Mouse (Mus musculus): Measurements from ENCODE around the gene BC025446. TPM values are rescaled to one million over a fixed set of nuclear protein-coding genes. Genes with fewer than 3 reads are reported as not detected.
"Not testable (repeated sequence)": the region's sequence is repeated elsewhere in the genome, so short reads cannot be mapped to it uniquely, and the experiment has no call there.

BC025446 gene
- 24.1 and 28.6 TPM in 2 replicates for polyA plus RNA-seq (2015; fragmentation: Nextera tagmentation; extraction: Ambion mirVana)

GRCm38 (mm10) chr15:75215778-75216691 is at the start of gene BC025446:
BC025446 (plus strand) TSS chr15:75216376.
- peak; percentile 57 for DNase-seq (ENCODE audit: low spot score)
- Histone ChIP-seq H3K9me3 (replicated peaks; ENCODE audit: low read length) (no peaks in the 10 kb centered on the region), H3K4me2 (ENCODE audit: low read length) (0 out of 2 replicates have a peak within 1 kb of the TSS, but pooled peaks have one; percentile 7), H3K4me1 (replicated peaks; ENCODE audit: insufficient read depth, low read length) (no peaks in the 10 kb centered on the region), H3K36me3 (ENCODE audit: insufficient read depth, low read length) (no peaks in the 10 kb centered on the region), H3K4me3 (replicated peaks; ENCODE audit: low read depth, low read length) (no peak within 1 kb of the TSS), H3K9ac (ENCODE audit: low read depth, low read length) (no peak within 1 kb of the TSS), H3K27me3 (ENCODE audit: insufficient read depth, low read length) (no peaks in the 10 kb centered on the region), H3K27ac (peak within 1 kb of the TSS; percentile 58)
- TF ChIP-seq CTCF (IDR thresholded peaks at IDR 0.05; ENCODE audit: low read depth): no peak
- ATAC-seq (replicated peaks; ENCODE audit: low FRiP score, low read depth): peak; percentile 78
- WGBS: 33% methylated on average over 7 of the region's 7 CpGs

DNA sequence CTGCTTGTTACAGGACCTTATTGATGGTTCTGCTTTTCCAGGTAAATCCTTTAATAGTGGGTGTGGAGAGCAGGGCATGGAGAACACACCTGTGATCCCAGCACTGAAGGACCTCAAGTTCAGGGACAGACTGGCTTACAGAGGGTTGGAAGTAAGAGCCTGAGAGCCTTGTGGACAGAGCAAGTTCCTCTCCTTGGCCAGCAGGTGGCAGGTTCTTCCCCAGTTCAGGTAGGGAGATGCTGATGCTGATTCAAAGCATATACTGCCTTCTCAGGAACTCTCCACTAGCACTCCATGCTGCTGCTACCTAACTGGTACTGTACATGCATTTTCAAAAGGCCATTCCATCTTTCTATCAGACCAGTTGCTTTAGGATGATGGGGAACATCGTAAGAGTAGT is 40.7 kb upstream of the BC025446 start:
- Histone ChIP-seq H3K4me2 (ENCODE audit: low read length) (no peak overlapping the region), H3K4me3 (replicated peaks; ENCODE audit: low read depth, low read length) (no peak overlapping the region), H3K9me3 (replicated peaks; ENCODE audit: low read length) (no peaks in the 10 kb centered on the region), H3K27me3 (ENCODE audit: insufficient read depth, low read length) (no peaks in the 10 kb centered on the region), H3K4me1 (replicated peaks; ENCODE audit: insufficient read depth, low read length) (no peaks in the 10 kb centered on the region), H3K9ac (ENCODE audit: low read depth, low read length) (no peak overlapping the region), H3K36me3 (ENCODE audit: insufficient read depth, low read length) (no peaks in the 10 kb centered on the region), H3K27ac (no peak overlapping the region)
- 61% methylated on average over 1 of the region's 1 CpGs for WGBS
- peak; percentile 82 for TF ChIP-seq CTCF (IDR thresholded peaks at IDR 0.05; ENCODE audit: low read depth)
- ATAC-seq (replicated peaks; ENCODE audit: low FRiP score, low read depth): no peak
- peak; percentile 60 for DNase-seq (ENCODE audit: low spot score)

DNA sequence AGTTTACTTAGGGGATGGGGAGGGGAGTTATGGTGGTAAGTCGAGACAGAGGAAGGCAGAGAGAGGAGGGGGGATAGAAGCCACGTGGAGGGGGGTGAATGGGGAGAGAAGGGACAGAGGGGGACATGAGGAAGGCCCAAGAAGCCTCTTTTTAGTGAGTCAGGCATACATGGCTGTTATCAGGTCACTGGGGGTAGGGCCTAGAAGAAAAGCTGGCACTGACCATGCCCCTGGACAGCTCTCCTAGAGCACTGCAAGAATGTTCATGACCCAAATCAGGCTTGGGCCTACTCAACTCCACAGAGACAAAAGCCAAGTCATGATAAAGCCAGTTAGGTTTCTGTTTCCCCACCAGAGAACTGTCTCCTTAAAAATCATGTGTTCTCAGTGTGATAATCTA is 29.9 kb upstream of the BC025446 start:
- DNase-seq (ENCODE audit: low spot score): no peak
- H3K9ac ChIP-seq (ENCODE audit: low read depth, low read length): no peak overlapping the region
- no peaks in the 10 kb centered on the region for H3K36me3 ChIP-seq (ENCODE audit: insufficient read depth, low read length)
- H3K9me3 ChIP-seq (replicated peaks; ENCODE audit: low read length): no peaks in the 10 kb centered on the region
- no peak for TF ChIP-seq CTCF (IDR thresholded peaks at IDR 0.05; ENCODE audit: low read depth)
- no peak overlapping the region for H3K4me2 ChIP-seq (ENCODE audit: low read length)
- no peak overlapping the region for H3K27ac ChIP-seq
- H3K4me1 ChIP-seq (replicated peaks; ENCODE audit: insufficient read depth, low read length): no peaks in the 10 kb centered on the region
- no peaks in the 10 kb centered on the region for H3K27me3 ChIP-seq (ENCODE audit: insufficient read depth, low read length)
- WGBS: 19% methylated on average over 2 of the region's 2 CpGs
- H3K4me3 ChIP-seq (replicated peaks; ENCODE audit: low read depth, low read length): no peak overlapping the region
- no peak for ATAC-seq (replicated peaks; ENCODE audit: low FRiP score, low read depth)

- Histone ChIP-seq H3K4me3 (replicated peaks; ENCODE audit: low read depth, low read length) (no peak overlapping the region), H3K27me3 (ENCODE audit: insufficient read depth, low read length) (no peaks in the 10 kb centered on the region), H3K9me3 (replicated peaks; ENCODE audit: low read length) (no peaks in the 10 kb centered on the region), H3K27ac (no peak overlapping the region), H3K9ac (ENCODE audit: low read depth, low read length) (no peak overlapping the region), H3K4me1 (replicated peaks; ENCODE audit: insufficient read depth, low read length) (no peaks in the 10 kb centered on the region), H3K36me3 (ENCODE audit: insufficient read depth, low read length) (no peaks in the 10 kb centered on the region), H3K4me2 (ENCODE audit: low read length) (no peak overlapping the region)
- no peak for ATAC-seq (replicated peaks; ENCODE audit: low FRiP score, low read depth)
- DNase-seq (ENCODE audit: low spot score): peak; percentile 44
- peak; percentile 77 for TF ChIP-seq CTCF (IDR thresholded peaks at IDR 0.05; ENCODE audit: low read depth)
- 64% methylated on average over 2 of the region's 2 CpGs for WGBS
Observed at GRCm38 (mm10) chr15:75189116-75189515, 27.1 kb upstream of the BC025446 start.

DNA sequence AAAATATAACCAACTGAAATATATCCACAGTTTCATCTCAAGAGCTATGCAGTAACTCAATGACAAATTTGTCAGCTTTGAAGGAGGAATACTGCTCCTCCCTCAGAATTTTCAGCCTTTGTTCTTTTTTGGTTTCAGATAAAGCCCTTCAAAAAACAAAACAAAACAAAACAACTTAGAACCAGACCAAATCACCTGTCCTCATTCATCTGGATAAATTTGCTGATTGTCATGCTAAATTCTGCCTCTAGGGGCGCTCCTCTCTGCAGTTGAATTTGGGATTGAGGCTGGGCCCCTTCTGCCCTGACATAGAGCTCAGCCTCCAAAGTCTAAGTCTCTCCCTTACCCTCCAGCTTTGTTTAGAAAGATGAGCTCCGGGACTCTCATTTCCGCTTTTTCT is 25.6 kb upstream of the BC025446 start:
- H3K9me3 ChIP-seq (replicated peaks; ENCODE audit: low read length); H3K27me3 ChIP-seq (ENCODE audit: insufficient read depth, low read length); ATAC-seq (replicated peaks; ENCODE audit: low FRiP score, low read depth); H3K4me1 ChIP-seq (replicated peaks; ENCODE audit: insufficient read depth, low read length); H3K9ac ChIP-seq (ENCODE audit: low read depth, low read length); DNase-seq (ENCODE audit: low spot score); H3K4me3 ChIP-seq (replicated peaks; ENCODE audit: low read depth, low read length); H3K27ac ChIP-seq; H3K4me2 ChIP-seq (ENCODE audit: low read length); H3K36me3 ChIP-seq (ENCODE audit: insufficient read depth, low read length): not testable (repeated sequence)
- TF ChIP-seq CTCF (IDR thresholded peaks at IDR 0.05; ENCODE audit: low read depth): peak; percentile 60
- WGBS: 0% methylated on average over 1 of the region's 3 CpGs

- DNase-seq (ENCODE audit: low spot score) (no peak), ATAC-seq (replicated peaks; ENCODE audit: low FRiP score, low read depth) (0 out of 2 replicates have a peak, but pooled peaks have one; percentile 46)
- no peak overlapping the region for H3K4me3 ChIP-seq (replicated peaks; ENCODE audit: low read depth, low read length)
- H3K4me1 ChIP-seq (replicated peaks; ENCODE audit: insufficient read depth, low read length): no peaks in the 10 kb centered on the region
- H3K9ac ChIP-seq (ENCODE audit: low read depth, low read length): no peak overlapping the region
- H3K36me3 ChIP-seq (ENCODE audit: insufficient read depth, low read length): no peaks in the 10 kb centered on the region
- H3K27ac ChIP-seq: peak overlapping the region; percentile 58; the same call in 1 of the 2 replicates
- 58% methylated on average over 1 of the region's 1 CpGs for WGBS
- TF ChIP-seq CTCF (IDR thresholded peaks at IDR 0.05; ENCODE audit: low read depth): no peak
- H3K27me3 ChIP-seq (ENCODE audit: insufficient read depth, low read length): no peaks in the 10 kb centered on the region
- no peaks in the 10 kb centered on the region for H3K9me3 ChIP-seq (replicated peaks; ENCODE audit: low read length)
- H3K4me2 ChIP-seq (ENCODE audit: low read length): no peak overlapping the region
Observed at GRCm38 (mm10) chr15:75216831-75217230, 655 bp downstream of the BC025446 start.

All from kidney, postnatal 0 days (tissue).